Mouse (Mus musculus) frontal cortex, adult (tissue): ENCODE data around the gene Defa26.
"Not testable (repeated sequence)": the region's sequence is repeated elsewhere in the genome, so short reads cannot be mapped to it uniquely, and the experiment has no call there.

Experiments used
- ATAC-seq: cut with Nextera tagmentation; 2 replicates; pipeline ENCODE4 v1.9.2; 2017; ENCODE audit warnings: mild to moderate bottlenecking, moderate library complexity, mixed read lengths; ENCODE audit not compliant: low TSS enrichment

The Defa26 gene

GRCm38 (mm10) chr8:21617883-21618282 lies at the start of gene Defa26:
TSS of gene Defa26 (plus strand) at chr8:21618183.
- not testable (repeated sequence) for ATAC-seq

DNA sequence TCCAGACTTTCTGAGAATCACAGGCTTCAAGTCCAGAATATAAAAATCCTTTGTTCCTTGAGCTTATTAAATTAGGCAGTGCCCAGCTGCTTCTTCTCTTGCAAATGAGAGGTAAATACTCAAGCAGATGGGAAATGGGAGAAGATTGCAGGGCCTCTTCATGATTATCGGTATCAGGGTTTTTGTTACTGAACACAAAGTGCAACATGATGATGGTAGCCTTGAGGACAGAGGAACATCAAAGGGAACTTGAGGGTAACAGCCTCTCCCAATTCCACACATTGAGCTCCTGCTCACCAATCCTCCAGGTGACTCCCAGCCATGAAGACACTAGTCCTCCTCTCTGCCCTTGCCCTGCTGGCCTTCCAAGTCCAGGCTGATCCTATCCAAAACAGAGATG lies 35.3 kb upstream of the Defa26 start, which contains the start of gene Defa28:
Gene Defa28, plus strand, starts transcription at position 301 of the 400 bp plus-strand sequence.
- not testable (repeated sequence) for ATAC-seq

DNA sequence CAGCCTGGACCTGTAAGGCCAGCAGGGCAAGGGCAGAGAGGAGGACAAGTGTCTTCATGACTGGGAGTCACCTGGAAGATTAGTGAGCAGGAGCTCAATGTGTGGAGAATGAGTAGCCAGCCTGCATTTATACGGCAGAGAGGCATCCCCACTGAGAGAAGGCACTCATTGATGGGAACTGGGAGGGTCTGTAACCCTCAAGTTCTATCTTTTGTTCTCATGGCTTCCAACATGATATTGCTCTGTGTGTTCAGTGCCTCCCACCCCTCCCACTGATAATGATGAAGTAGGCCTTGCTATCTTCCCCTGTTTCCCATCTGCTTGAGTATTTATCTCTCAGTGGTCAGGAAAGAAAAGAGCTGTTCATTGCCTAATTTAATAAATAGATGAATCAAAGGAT lies 23.6 kb upstream of the Defa26 start, which contains the start of gene Gm7861:
Gene Gm7861, minus strand, starts transcription at position 101 of the 400 bp plus-strand sequence.
- not testable (repeated sequence) for ATAC-seq

- ATAC-seq, result not testable (repeated sequence)
Observed at GRCm38 (mm10) chr8:21655480-21655879, 37.5 kb downstream of the Defa26 start, which contains the start of gene Defa17. TSS of gene Defa17 (plus strand) at chr8:21655780.

DNA sequence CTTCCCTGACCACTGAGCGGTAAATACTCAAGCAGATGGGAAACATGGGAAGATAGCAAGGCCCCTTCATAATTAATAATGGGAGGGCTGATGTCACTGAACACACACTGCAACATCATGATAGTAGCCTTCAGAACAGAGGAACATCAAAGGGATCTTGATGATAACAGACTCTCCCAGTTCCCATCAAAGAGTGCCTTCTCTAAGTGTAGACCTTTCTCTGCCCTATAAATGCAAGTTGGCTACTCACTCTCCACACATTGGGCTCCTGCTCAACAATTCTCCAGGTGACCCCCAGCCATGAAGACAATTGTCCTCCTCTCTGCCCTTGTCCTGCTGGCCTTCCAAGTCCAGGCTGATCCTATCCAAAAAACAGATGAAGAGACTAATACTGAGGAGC lies 47.5 kb downstream of the Defa26 start, which contains the start of gene Defa34:
Gene Defa34, plus strand, starts transcription at position 301 of the 400 bp plus-strand sequence.
- not testable (repeated sequence) for ATAC-seq
